Mouse (Mus musculus): Measurements from ENCODE around the gene Brd7. TPM values are rescaled to one million over a fixed set of nuclear protein-coding genes. Genes with fewer than 3 reads are reported as not detected.

The Brd7 gene
- total and polyA plus RNA-seq, 3 experiments: 31.9 to 106 (median 46.3) TPM

DNA sequence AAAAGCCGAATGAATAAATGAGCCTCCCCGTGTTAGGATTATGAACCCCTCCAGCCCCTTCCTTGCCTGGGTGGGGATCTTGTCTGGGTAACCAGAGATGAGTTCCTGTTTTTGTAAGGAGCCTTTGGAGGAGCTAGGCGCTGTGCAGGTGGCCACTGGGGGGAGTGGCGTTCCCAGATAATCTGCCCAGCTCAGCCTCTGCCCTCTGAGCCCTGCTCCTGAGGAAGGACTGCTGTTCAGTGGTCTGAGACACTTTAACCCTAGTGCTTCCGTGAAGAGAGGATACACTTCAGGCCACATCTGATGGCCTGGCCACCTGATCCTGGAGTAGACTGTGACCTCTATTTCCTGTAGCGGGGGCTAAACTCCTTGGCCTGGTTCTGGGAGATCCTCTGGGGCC is 7.2 kb upstream of the Brd7 start:
- H3K4me3 ChIP-seq (replicated peaks in 1 of 3; ENCODE audit: low read depth in 2 of 3, low read length in 2 of 3, poor library complexity in 1 of 3): no peak overlapping the region
- dilution Hi-C loops (cut with MboI; ENCODE audit: extremely low pct_ligation_motif_present, extremely low pct_unique_long_range_greater_than_20kb, low sequenced_read_pairs): no loop called here
- no peak for TF ChIP-seq NRF1 (IDR thresholded peaks at IDR 0.05; ENCODE audit: low read depth, low read length)
- TF ChIP-seq POLR2A (IDR thresholded peaks at IDR 0.05; ENCODE audit: low read depth, low read length): no peak
- peak; percentile 47 for TF ChIP-seq SMC3 (IDR thresholded peaks at IDR 0.05; ENCODE audit: low read depth, low read length)
- TF ChIP-seq MAX (IDR thresholded peaks at IDR 0.05; ENCODE audit: low read length): no peak
- no peak for TF ChIP-seq IRF4 (IDR thresholded peaks at IDR 0.05; ENCODE audit: low read depth, low read length)
- TF ChIP-seq ZMIZ1 (IDR thresholded peaks at IDR 0.05; ENCODE audit: low read depth, low read length): no peak
- no peak for TF ChIP-seq POLR2AphosphoS2 (IDR thresholded peaks at IDR 0.05; ENCODE audit: low read depth, low read length)
- TF ChIP-seq CTCF (conservative IDR thresholded peaks at IDR 0.05 in 1 of 2, IDR thresholded peaks at IDR 0.05 in 1 of 2; ENCODE audit: low read depth in 2 of 2, low read length in 2 of 2): peak in 1 of 2 experiments; percentile 54; a peak in 2 of 4 replicates
- no peak for TF ChIP-seq ZNF384 (IDR thresholded peaks at IDR 0.05; ENCODE audit: low read depth, low read length)
- peak; percentile 53 for TF ChIP-seq RAD21 (IDR thresholded peaks at IDR 0.05; ENCODE audit: low read depth, low read length)
- no peak for TF ChIP-seq MEF2A (IDR thresholded peaks at IDR 0.05; ENCODE audit: borderline replicate concordance, low read depth, low read length)
- TF ChIP-seq MAFK (IDR thresholded peaks at IDR 0.05; ENCODE audit: insufficient replicate concordance, low read length): no peak
- H3K36me3 ChIP-seq (replicated peaks in 1 of 2; ENCODE audit: control insufficient read depth in 1 of 2, insufficient read depth in 1 of 2, low read length in 1 of 2): no peaks in the 10 kb centered on the region
- H3K27ac ChIP-seq (ENCODE audit: insufficient read depth, low read depth): no peak overlapping the region
- no peak overlapping the region for H3K9ac ChIP-seq (ENCODE audit: insufficient read depth, low read depth)
- H3K4me1 ChIP-seq (ENCODE audit: control insufficient read depth in 1 of 2, insufficient read depth in 2 of 2): peaks cover 0 to 6% of the 10 kb centered on the region in 2 experiments; a peak in 2 of 4 replicates
- no peak overlapping the region for H3K4me2 ChIP-seq (ENCODE audit: insufficient read depth, low read depth, poor library complexity, severe bottlenecking)
- peaks cover 41% of the 10 kb centered on the region for H3K27me3 ChIP-seq (replicated peaks)
- no peaks in the 10 kb centered on the region for H3K79me2 ChIP-seq (replicated peaks; ENCODE audit: control insufficient read depth, extremely low read depth, insufficient read depth, poor library complexity, severe bottlenecking)
- peaks cover 8% of the 10 kb centered on the region for H3K9me3 ChIP-seq (replicated peaks; ENCODE audit: low read length)
- in situ Hi-C loops (cut with MboI; ENCODE audit: low pct_ligation_motif_present, low pct_unique_long_range_greater_than_20kb, low sequenced_read_pairs): no loop called here
- no peak for DNase-seq (ENCODE audit: extremely low read depth)

DNA sequence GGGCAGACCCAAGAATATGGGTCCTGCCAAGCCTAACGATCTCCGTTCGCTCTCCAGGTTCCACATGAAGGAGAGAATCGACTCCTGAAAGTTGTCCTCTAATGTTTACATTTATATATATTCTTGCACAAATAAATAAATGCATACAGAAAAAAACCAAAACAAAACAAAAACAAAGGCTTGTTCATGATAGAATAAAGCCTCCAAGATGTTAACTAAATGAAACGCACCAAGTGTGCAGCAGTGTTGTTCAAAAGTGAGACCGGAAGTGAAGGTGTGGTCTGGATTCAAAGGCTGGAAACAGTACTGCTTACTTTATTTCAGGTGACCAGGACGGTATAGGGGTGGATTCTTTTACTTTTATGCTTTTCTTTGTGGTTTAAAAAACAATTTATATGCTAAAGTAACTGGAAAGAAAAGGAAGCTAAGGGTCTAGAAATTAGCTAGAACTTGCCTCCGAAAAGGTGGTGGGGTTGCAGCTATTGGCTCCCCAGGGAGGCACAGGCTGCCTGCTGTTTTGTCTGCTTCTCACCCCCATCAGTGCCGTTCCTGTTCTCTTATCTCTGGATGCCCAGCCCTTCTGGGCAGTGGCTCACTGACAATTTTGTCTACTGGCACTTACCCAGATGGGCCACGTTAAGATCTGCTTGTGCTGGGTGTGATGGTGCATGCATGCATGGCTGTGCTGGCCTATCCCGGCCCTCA is 604 bp upstream of the Brd7 start:
- Histone ChIP-seq H3K4me2 (ENCODE audit: insufficient read depth, low read depth, poor library complexity, severe bottlenecking) (peak overlapping the region; percentile 65), H3K79me2 (replicated peaks; ENCODE audit: control insufficient read depth, extremely low read depth, insufficient read depth, poor library complexity, severe bottlenecking) (peaks cover 29% of the 10 kb centered on the region), H3K27me3 (replicated peaks) (peaks cover 11% of the 10 kb centered on the region), H3K36me3 (replicated peaks in 1 of 2; ENCODE audit: control insufficient read depth in 1 of 2, insufficient read depth in 1 of 2, low read length in 1 of 2) (peaks cover 11 to 21% of the 10 kb centered on the region in 2 experiments), H3K9ac (ENCODE audit: insufficient read depth, low read depth) (peak overlapping the region; percentile 83), H3K27ac (ENCODE audit: insufficient read depth, low read depth) (no peak overlapping the region), H3K9me3 (replicated peaks; ENCODE audit: low read length) (peaks cover 14% of the 10 kb centered on the region), H3K4me1 (ENCODE audit: control insufficient read depth in 1 of 2, insufficient read depth in 2 of 2) (peaks cover 4 to 27% of the 10 kb centered on the region in 2 experiments; a peak in 3 of 4 replicates), H3K4me3 (replicated peaks in 1 of 3; ENCODE audit: low read depth in 2 of 3, low read length in 2 of 3, poor library complexity in 1 of 3) (peak overlapping the region; percentile 79 to 96 (median 93))
- no peak for TF ChIP-seq MAZ (IDR thresholded peaks at IDR 0.05; ENCODE audit: low read depth, low read length)
- TF ChIP-seq USF2 (conservative IDR thresholded peaks at IDR 0.05; ENCODE audit: low read depth, low read length): no peak
- TF ChIP-seq TBP (conservative IDR thresholded peaks at IDR 0.05; ENCODE audit: low read depth, low read length): no peak; the same call in 1 of the 2 replicates
- no peak for TF ChIP-seq ETS1 (conservative IDR thresholded peaks at IDR 0.05; ENCODE audit: low read depth, low read length)
- TF ChIP-seq USF1 (IDR thresholded peaks at IDR 0.05; ENCODE audit: low read depth, low read length): no peak
- no peak for TF ChIP-seq MAX (IDR thresholded peaks at IDR 0.05; ENCODE audit: low read length)
- no peak for TF ChIP-seq RAD21 (IDR thresholded peaks at IDR 0.05; ENCODE audit: low read depth, low read length)
- no peak for TF ChIP-seq CHD1 (IDR thresholded peaks at IDR 0.05; ENCODE audit: low read depth, low read length)
- TF ChIP-seq MYC (IDR thresholded peaks at IDR 0.05; ENCODE audit: low read depth, low read length): 0 out of 2 replicates have a peak, but pooled peaks have one; percentile 15
- no peak for TF ChIP-seq POLR2A (IDR thresholded peaks at IDR 0.05; ENCODE audit: low read depth, low read length)
- TF ChIP-seq CHD2 (IDR thresholded peaks at IDR 0.05; ENCODE audit: low read length): no peak
- TF ChIP-seq POLR2AphosphoS2 (IDR thresholded peaks at IDR 0.05; ENCODE audit: low read depth, low read length): no peak
- TF ChIP-seq TCF12 (IDR thresholded peaks at IDR 0.05; ENCODE audit: low read depth, low read length): no peak
- TF ChIP-seq ELF1 (IDR thresholded peaks at IDR 0.05; ENCODE audit: low read depth, low read length): peak; percentile 58; the same call in 1 of the 2 replicates
- TF ChIP-seq KAT2A (IDR thresholded peaks at IDR 0.05; ENCODE audit: insufficient replicate concordance, low read length): no peak
- no peak for TF ChIP-seq RCOR1 (conservative IDR thresholded peaks at IDR 0.05; ENCODE audit: low read depth, low read length)
- TF ChIP-seq IRF4 (IDR thresholded peaks at IDR 0.05; ENCODE audit: low read depth, low read length): peak; percentile 21; the same call in 1 of the 2 replicates
- TF ChIP-seq SIN3A (IDR thresholded peaks at IDR 0.05; ENCODE audit: low read length): no peak
- no peak for TF ChIP-seq JUN (IDR thresholded peaks at IDR 0.05; ENCODE audit: insufficient read depth, low read depth, low read length)
- TF ChIP-seq BHLHE40 (IDR thresholded peaks at IDR 0.05; ENCODE audit: low read depth, low read length): 0 out of 2 replicates have a peak, but pooled peaks have one; percentile 22
- in situ Hi-C loops (cut with MboI; ENCODE audit: low pct_ligation_motif_present, low pct_unique_long_range_greater_than_20kb, low sequenced_read_pairs) (no loop called here), dilution Hi-C loops (cut with MboI; ENCODE audit: extremely low pct_ligation_motif_present, extremely low pct_unique_long_range_greater_than_20kb, low sequenced_read_pairs) (no loop called here)
- peak; percentile 49 for DNase-seq (ENCODE audit: extremely low read depth)
